Comparison of ENCODE assay signal across 8 mouse cellular contexts in genomic region chr10:122792021-122792966, GRCm38 (mm10).
DNase-seq lines count a peak whose midpoint lies in the region; ATAC-seq and TF ChIP-seq lines count a peak whose summit lies in the region.

No protein-coding gene starts in this region.

- H3K4me1 ChIP-seq in forebrain, embryonic 15.5 days = peaks cover 14% of the 10 kb centered on the region
- no peaks in the 10 kb centered on the region for H3K4me1 ChIP-seq in intestine, postnatal 0 days (replicated peaks; ENCODE audit: control insufficient read depth, insufficient read depth, low read length)
- H3K4me1 ChIP-seq in midbrain, embryonic 15.5 days = peaks cover 27% of the 10 kb centered on the region

- peak; percentile 40; the same call in 1 of the 2 replicates for TF ChIP-seq CTCF in intestine, postnatal 0 days (IDR thresholded peaks at IDR 0.05; ENCODE audit: low read depth)

- H3K4me3 ChIP-seq in forebrain, embryonic 15.5 days = peak overlapping the region; percentile 15; the same call in 1 of the 2 replicates
- H3K4me3 ChIP-seq in intestine, postnatal 0 days (ENCODE audit: low read depth, low read length) = no peak overlapping the region
- H3K4me3 ChIP-seq in midbrain, embryonic 15.5 days = no peak overlapping the region

- 0 out of 2 replicates have a peak overlapping the region, but pooled peaks have one; percentile 17 for H3K27ac ChIP-seq in forebrain, embryonic 15.5 days (replicated peaks)
- no peak overlapping the region for H3K27ac ChIP-seq in intestine, postnatal 0 days (ENCODE audit: low read depth, low read length)
- H3K27ac ChIP-seq in midbrain, embryonic 15.5 days = peak overlapping the region; percentile 41

- intact Hi-C loops in left cerebral cortex, postnatal 25 days (cut with DNase I) = loop anchor here (2.0 to 10.0 kb wide), 2 partner anchors 113 to 687 kb away; partner anchors contain the start of gene Ppm1h

- no peaks in the 10 kb centered on the region for H3K27me3 ChIP-seq in forebrain, embryonic 15.5 days
- H3K27me3 ChIP-seq in intestine, postnatal 0 days (replicated peaks; ENCODE audit: control insufficient read depth, insufficient read depth, low read length) = no peaks in the 10 kb centered on the region
- no peaks in the 10 kb centered on the region for H3K27me3 ChIP-seq in midbrain, embryonic 15.5 days (replicated peaks)

- ATAC-seq in forebrain, embryonic 15.5 days (replicated peaks) = peak; percentile 51
- no peak for ATAC-seq in intestine, postnatal 0 days
- ATAC-seq in midbrain, embryonic 15.5 days (replicated peaks) = peak; percentile 82

- peak; percentile 32 to 71 for DNase-seq in adrenal gland, adult (ENCODE audit: inconsistent age in 2 of 2, low spot score in 1 of 2)
- DNase-seq in adrenal gland, postnatal 25 days = no peak
- peak; percentile 69 for DNase-seq in R1 (ENCODE audit: low read depth, low spot score)
- DNase-seq in ovary, postnatal 10 days (ENCODE audit: low spot score) = no peak
- no peak for DNase-seq in left cerebral cortex, postnatal 25 days (ENCODE audit: low spot score in 2 of 2)

- H3K9me3 ChIP-seq in forebrain, embryonic 15.5 days = no peaks in the 10 kb centered on the region
- no peaks in the 10 kb centered on the region for H3K9me3 ChIP-seq in intestine, postnatal 0 days (ENCODE audit: control insufficient read depth)
- H3K9me3 ChIP-seq in midbrain, embryonic 15.5 days = no peaks in the 10 kb centered on the region

- H3K4me2 ChIP-seq in forebrain, embryonic 15.5 days (replicated peaks) = peak overlapping the region; percentile 40
- peak overlapping the region; percentile 40 for H3K4me2 ChIP-seq in intestine, postnatal 0 days (replicated peaks; ENCODE audit: low read depth)
- H3K4me2 ChIP-seq in midbrain, embryonic 15.5 days = peak overlapping the region; percentile 41

- 0 out of 2 replicates have a peak overlapping the region, but pooled peaks have one; percentile 18 for H3K9ac ChIP-seq in forebrain, embryonic 15.5 days (replicated peaks)
- no peak overlapping the region for H3K9ac ChIP-seq in intestine, postnatal 0 days (ENCODE audit: low read depth, low read length)
- H3K9ac ChIP-seq in midbrain, embryonic 15.5 days = no peak overlapping the region

- 2% methylated on average over 21 of the region's 21 CpGs for WGBS in forebrain, embryonic 15.5 days
- WGBS in intestine, postnatal 0 days = 33% methylated on average over 21 of the region's 21 CpGs
- WGBS in midbrain, embryonic 15.5 days = 2% methylated on average over 21 of the region's 21 CpGs

- H3K36me3 ChIP-seq in forebrain, embryonic 15.5 days = no peaks in the 10 kb centered on the region
- no peaks in the 10 kb centered on the region for H3K36me3 ChIP-seq in intestine, postnatal 0 days (ENCODE audit: control insufficient read depth, insufficient read depth)
- H3K36me3 ChIP-seq in midbrain, embryonic 15.5 days (replicated peaks) = no peaks in the 10 kb centered on the region

Comparison
In these comparisons a context has a peak if more than half of its experiments do, and no peak if none do; other contexts are left out.
1. DNase-seq: peak in adrenal gland, adult (2 of 2) and R1 (single experiment); none in adrenal gland, postnatal 25 days (single experiment), ovary, postnatal 10 days (single experiment) and left cerebral cortex, postnatal 25 days (0 of 2).
2. Peak in every context shown above with its lines, with median percentiles within 50 percentile points of each other: H3K4me2 ChIP-seq.